In genomic region chr8:9070953-9071352, GRCm38 (mm10) we compare ENCODE assay signal across 15 mouse cellular contexts.
DNase-seq lines count a peak whose midpoint lies in the region; ATAC-seq and TF ChIP-seq lines count a peak whose summit lies in the region.
"Had no signal": no experiment of that assay in that cellular context is flagged by ENCODE, and none has a peak within 500 bp of the region (broad histone marks: within the 10 kb centered on the region; RNA-seq: fewer than 3 reads in every experiment).

No protein-coding gene starts in this region.

- no peaks in the 10 kb centered on the region for H3K27me3 ChIP-seq in forebrain, embryonic 13.5 days
- H3K27me3 ChIP-seq in forebrain, embryonic 11.5 days (ENCODE audit: control insufficient read depth, insufficient read depth, low read length), result no peaks in the 10 kb centered on the region
- no peaks in the 10 kb centered on the region for H3K27me3 ChIP-seq in lung, embryonic 14.5 days (ENCODE audit: insufficient read depth, low read length)
- H3K27me3 ChIP-seq in lung, postnatal 0 days (replicated peaks; ENCODE audit: insufficient read depth, low read length), result no peaks in the 10 kb centered on the region
- H3K27me3 ChIP-seq in embryonic facial prominence, embryonic 15.5 days, result no peaks in the 10 kb centered on the region
- H3K27me3 ChIP-seq: heart, embryonic 12.5 days; limb, embryonic 15.5 days; neural tube, embryonic 15.5 days had no signal

- WGBS in forebrain, embryonic 13.5 days, result 78% methylated on average over 6 of the region's 6 CpGs
- 84% methylated on average over 6 of the region's 6 CpGs for WGBS in forebrain, embryonic 11.5 days
- 31% methylated on average over 6 of the region's 6 CpGs for WGBS in lung, embryonic 14.5 days
- 42% methylated on average over 6 of the region's 6 CpGs for WGBS in lung, postnatal 0 days
- 40% methylated on average over 6 of the region's 6 CpGs for WGBS in embryonic facial prominence, embryonic 15.5 days

- no peak overlapping the region for H3K4me3 ChIP-seq in forebrain, embryonic 13.5 days
- H3K4me3 ChIP-seq in forebrain, embryonic 11.5 days (ENCODE audit: low read depth, low read length), result no peak overlapping the region
- H3K4me3 ChIP-seq in lung, embryonic 14.5 days (ENCODE audit: low read depth, low read length), result no peak overlapping the region
- no peak overlapping the region for H3K4me3 ChIP-seq in lung, postnatal 0 days (ENCODE audit: low read depth, low read length)
- H3K4me3 ChIP-seq in embryonic facial prominence, embryonic 15.5 days (replicated peaks), result no peak overlapping the region
- H3K4me3 ChIP-seq: heart, embryonic 12.5 days; hindbrain, embryonic 10.5 days; limb, embryonic 15.5 days; neural tube, embryonic 15.5 days had no signal

- no peak overlapping the region for H3K27ac ChIP-seq in forebrain, embryonic 13.5 days
- no peak overlapping the region for H3K27ac ChIP-seq in forebrain, embryonic 11.5 days (ENCODE audit: low read depth, low read length)
- no peak overlapping the region for H3K27ac ChIP-seq in lung, embryonic 14.5 days (ENCODE audit: low read depth)
- no peak overlapping the region for H3K27ac ChIP-seq in lung, postnatal 0 days (ENCODE audit: low read length)
- 0 out of 2 replicates have a peak overlapping the region, but pooled peaks have one; percentile 7 for H3K27ac ChIP-seq in embryonic facial prominence, embryonic 15.5 days (replicated peaks)
- H3K27ac ChIP-seq: hindbrain, embryonic 10.5 days; limb, embryonic 15.5 days; neural tube, embryonic 15.5 days had no signal

- ATAC-seq in forebrain, embryonic 13.5 days, result 0 out of 2 replicates have a peak, but pooled peaks have one; percentile 48
- no peak for ATAC-seq in forebrain, embryonic 11.5 days (replicated peaks; ENCODE audit: low FRiP score)
- ATAC-seq in lung, embryonic 14.5 days (ENCODE audit: insufficient read depth), result no peak
- no peak for ATAC-seq in lung, postnatal 0 days
- ATAC-seq in embryonic facial prominence, embryonic 15.5 days (ENCODE audit: insufficient number of reproducible peaks, low FRiP score, low TSS enrichment, low read depth), result no peak

- H3K4me1 ChIP-seq in forebrain, embryonic 13.5 days, result no peaks in the 10 kb centered on the region
- no peaks in the 10 kb centered on the region for H3K4me1 ChIP-seq in forebrain, embryonic 11.5 days (replicated peaks; ENCODE audit: control insufficient read depth, insufficient read depth, low read length)
- H3K4me1 ChIP-seq in lung, embryonic 14.5 days (ENCODE audit: insufficient read depth), result peaks cover 20% of the 10 kb centered on the region
- H3K4me1 ChIP-seq in lung, postnatal 0 days (ENCODE audit: insufficient read depth, low read depth, low read length), result peaks cover 11% of the 10 kb centered on the region; the same call in 1 of the 2 replicates
- no peaks in the 10 kb centered on the region for H3K4me1 ChIP-seq in embryonic facial prominence, embryonic 15.5 days
- H3K4me1 ChIP-seq: hindbrain, embryonic 10.5 days; limb, embryonic 15.5 days; neural tube, embryonic 15.5 days had no signal

- no peak for TF ChIP-seq CTCF in lung, embryonic 14.5 days (IDR thresholded peaks at IDR 0.05; ENCODE audit: low read depth)
- TF ChIP-seq CTCF in lung, postnatal 0 days (IDR thresholded peaks at IDR 0.05), result no peak

- no peaks in the 10 kb centered on the region for H3K9me3 ChIP-seq in forebrain, embryonic 13.5 days (replicated peaks)
- no peaks in the 10 kb centered on the region for H3K9me3 ChIP-seq in forebrain, embryonic 11.5 days (ENCODE audit: control insufficient read depth, low read length)
- no peaks in the 10 kb centered on the region for H3K9me3 ChIP-seq in lung, embryonic 14.5 days (ENCODE audit: low read depth, low read length)
- no peaks in the 10 kb centered on the region for H3K9me3 ChIP-seq in lung, postnatal 0 days (ENCODE audit: low read length)
- H3K9me3 ChIP-seq in embryonic facial prominence, embryonic 15.5 days (replicated peaks), result no peaks in the 10 kb centered on the region
- H3K9me3 ChIP-seq: heart, embryonic 12.5 days; hindbrain, embryonic 10.5 days; limb, embryonic 15.5 days; neural tube, embryonic 15.5 days had no signal

- no peaks in the 10 kb centered on the region for H3K36me3 ChIP-seq in forebrain, embryonic 13.5 days (ENCODE audit: poor library complexity, severe bottlenecking)
- H3K36me3 ChIP-seq in forebrain, embryonic 11.5 days (ENCODE audit: control insufficient read depth, insufficient read depth, low read length), result no peaks in the 10 kb centered on the region
- H3K36me3 ChIP-seq in lung, embryonic 14.5 days (ENCODE audit: insufficient read depth), result no peaks in the 10 kb centered on the region
- no peaks in the 10 kb centered on the region for H3K36me3 ChIP-seq in lung, postnatal 0 days (ENCODE audit: insufficient read depth, low read length)
- H3K36me3 ChIP-seq in embryonic facial prominence, embryonic 15.5 days, result no peaks in the 10 kb centered on the region
- H3K36me3 ChIP-seq: heart, embryonic 12.5 days; hindbrain, embryonic 10.5 days; limb, embryonic 15.5 days; neural tube, embryonic 15.5 days had no signal

- no peak overlapping the region for H3K4me2 ChIP-seq in forebrain, embryonic 13.5 days
- no peak overlapping the region for H3K4me2 ChIP-seq in forebrain, embryonic 11.5 days (ENCODE audit: low read depth, low read length, severe bottlenecking)
- H3K4me2 ChIP-seq in lung, embryonic 14.5 days, result no peak overlapping the region
- H3K4me2 ChIP-seq in lung, postnatal 0 days (replicated peaks; ENCODE audit: low read depth, low read length), result no peak overlapping the region
- H3K4me2 ChIP-seq in embryonic facial prominence, embryonic 15.5 days (replicated peaks), result no peak overlapping the region
- H3K4me2 ChIP-seq: heart, embryonic 12.5 days; limb, embryonic 15.5 days; neural tube, embryonic 15.5 days had no signal

- no peak for TF ChIP-seq EP300 in lung, postnatal 0 days (IDR thresholded peaks at IDR 0.05)

- H3K9ac ChIP-seq in forebrain, embryonic 13.5 days, result no peak overlapping the region
- no peak overlapping the region for H3K9ac ChIP-seq in forebrain, embryonic 11.5 days (ENCODE audit: low read length)
- no peak overlapping the region for H3K9ac ChIP-seq in lung, embryonic 14.5 days
- no peak overlapping the region for H3K9ac ChIP-seq in lung, postnatal 0 days (replicated peaks; ENCODE audit: low read depth)
- H3K9ac ChIP-seq in embryonic facial prominence, embryonic 15.5 days, result no peak overlapping the region
- H3K9ac ChIP-seq: heart, embryonic 12.5 days; limb, embryonic 15.5 days; neural tube, embryonic 15.5 days had no signal

- DNase-seq in forebrain, embryonic 11.5 days (ENCODE audit: low spot score), result no peak
- DNase-seq in lung, embryonic 14.5 days, result peak; percentile 51
- no peak for DNase-seq in lung, postnatal 0 days (ENCODE audit: low spot score)
- peak; percentile 36 to 42 for DNase-seq in kidney, postnatal 36 days
- DNase-seq in frontal cortex, adult 2 months (ENCODE audit: extremely low spot score in 1 of 2, low spot score in 1 of 2), result no peak
- DNase-seq in MN1 (ENCODE audit: low spot score), result no peak
- DNase-seq: cerebellum, adult 9-10 months; gastrocnemius, postnatal 25 days; lung, adult 2 months had no signal

Comparison
In these comparisons a context has a peak if more than half of its experiments do, and no peak if none do; other contexts are left out.
1. DNase-seq: peak in lung, embryonic 14.5 days (single experiment) and kidney, postnatal 36 days (2 of 2); none in forebrain, embryonic 11.5 days (single experiment), lung, postnatal 0 days (single experiment), frontal cortex, adult 2 months (0 of 2) and MN1 (single experiment).